Mouse (Mus musculus) layer of hippocampus, postnatal 10 days (tissue): ENCODE results near the gene Zmynd8. TPM values are rescaled to one million over a fixed set of nuclear protein-coding genes. Genes with fewer than 3 reads are reported as not detected.
A peak's percentile ranks its signal among the peaks of the same experiment; 100 is the strongest.
"Not testable (repeated sequence)": the region's sequence is repeated elsewhere in the genome, so short reads cannot be mapped to it uniquely, and the experiment has no call there.

Experiments
- DNase-seq, 2 experiments: peaks; one replicate each; pipeline ENCODE4 v3.0.0; 2021; ENCODE audit warnings: low spot score in 2 of 2
- total RNA-seq, 2 experiments: library from RNA; stranded (reverse); gene quantifications; 2 replicates each; pipeline ENCODE4 v1.2.3; 2021

Zmynd8 gene
- total RNA-seq, 2 experiments from 2014 or later, result 112 to 116 TPM

DNA sequence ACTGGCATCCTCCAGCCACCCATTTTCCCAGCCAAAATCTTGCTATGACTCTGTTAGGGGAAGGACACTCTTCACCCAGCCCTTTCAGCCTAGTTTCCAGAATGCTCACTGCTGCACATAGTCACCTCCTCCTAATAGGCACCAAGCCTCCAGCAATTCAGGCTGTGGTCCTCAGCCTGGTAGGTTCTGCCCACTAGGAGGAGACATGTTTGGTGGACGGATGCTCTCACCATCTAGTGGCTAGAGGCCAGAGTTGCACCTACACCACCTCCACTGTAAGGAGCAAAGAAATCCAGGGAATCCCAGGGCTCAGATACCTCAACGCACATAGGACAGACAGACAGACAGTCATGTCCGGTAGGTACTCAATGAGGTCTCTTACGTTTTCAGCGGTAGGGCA lies 87.3 kb downstream of the Zmynd8 start:
- peak; percentile 58 to 69 for DNase-seq

GRCm38 (mm10) chr2:165809901-165810477 lies 88.8 kb downstream of the Zmynd8 start:
- DNase-seq, result no peak

DNA sequence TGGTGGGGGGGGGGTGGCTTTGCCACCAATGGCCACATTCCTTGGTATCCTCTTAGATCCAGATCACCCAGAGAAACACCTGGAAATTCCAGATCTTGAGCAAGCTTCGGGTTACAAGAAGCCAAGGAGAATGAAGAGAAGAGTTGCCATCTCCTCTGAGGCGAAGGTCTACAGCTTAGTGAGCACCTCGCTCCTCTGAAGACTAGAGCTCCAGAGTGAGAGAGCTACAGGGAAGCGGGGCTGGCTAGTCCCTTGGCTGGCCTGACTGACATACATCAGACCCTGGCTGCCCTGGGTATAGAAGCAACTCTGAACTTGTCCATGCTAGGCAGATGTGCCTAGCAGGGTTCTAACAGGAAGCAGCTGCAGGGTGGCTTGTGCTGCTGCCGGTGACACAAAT lies 89.7 kb downstream of the Zmynd8 start:
- DNase-seq, result no peak

DNA sequence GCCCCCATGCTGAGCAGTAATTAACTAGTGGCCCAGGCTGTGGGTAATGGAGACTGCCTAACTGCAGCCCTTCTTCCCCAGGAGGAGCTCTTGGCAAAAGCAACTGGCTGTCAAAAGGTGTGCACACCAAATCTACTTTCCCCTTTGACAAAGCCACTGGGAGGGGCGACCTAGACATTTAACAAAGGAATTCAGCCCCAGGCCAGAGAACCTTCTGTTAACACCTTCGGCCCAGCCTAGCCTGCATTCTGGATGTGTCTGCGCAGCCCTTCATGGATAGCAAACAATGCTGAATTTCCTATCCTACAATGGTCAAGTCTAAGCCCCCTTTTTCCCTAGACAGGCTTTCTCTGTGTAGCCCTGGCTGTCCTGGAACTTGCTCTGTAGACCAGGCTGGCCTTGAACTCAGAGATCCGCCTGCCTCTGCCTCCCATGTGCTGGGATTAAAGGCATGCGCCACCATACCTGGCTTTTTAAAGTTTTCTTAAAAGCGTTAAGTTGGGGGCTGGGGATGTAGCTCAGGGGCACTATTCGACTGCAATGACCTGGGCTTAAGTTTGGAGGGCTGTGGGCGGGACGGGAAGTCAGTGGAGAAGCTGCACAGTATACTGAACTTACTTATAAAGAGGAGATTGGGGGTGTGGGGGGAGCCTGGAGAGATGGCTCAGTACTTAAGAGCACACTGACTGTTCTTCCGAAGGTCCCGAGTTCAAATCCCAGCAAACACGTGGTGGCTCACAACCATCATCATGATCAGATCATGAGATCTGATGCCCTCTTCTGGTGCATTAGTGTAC lies 90.4 kb downstream of the Zmynd8 start:
- no peak for DNase-seq

DNA sequence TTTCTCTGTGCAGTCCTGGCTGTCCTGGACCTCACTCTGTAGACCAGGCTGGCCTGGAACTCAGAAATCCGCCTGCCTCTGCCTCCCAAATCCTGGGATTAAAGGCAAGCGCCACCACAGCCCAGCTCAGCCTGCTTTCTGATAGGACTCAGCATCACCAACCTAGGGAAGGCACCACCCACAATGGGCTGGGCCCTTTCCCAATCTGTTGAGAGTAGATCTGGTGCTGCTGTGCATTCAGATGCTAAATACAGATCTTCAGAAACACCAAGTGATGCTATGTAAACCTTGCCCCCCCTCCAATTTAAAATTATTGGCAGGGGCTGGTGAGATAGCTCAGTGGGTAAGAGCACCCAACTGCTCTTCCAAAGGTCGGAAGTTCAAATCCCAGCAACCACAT lies 98.6 kb downstream of the Zmynd8 start:
- not testable (repeated sequence) for DNase-seq

DNA sequence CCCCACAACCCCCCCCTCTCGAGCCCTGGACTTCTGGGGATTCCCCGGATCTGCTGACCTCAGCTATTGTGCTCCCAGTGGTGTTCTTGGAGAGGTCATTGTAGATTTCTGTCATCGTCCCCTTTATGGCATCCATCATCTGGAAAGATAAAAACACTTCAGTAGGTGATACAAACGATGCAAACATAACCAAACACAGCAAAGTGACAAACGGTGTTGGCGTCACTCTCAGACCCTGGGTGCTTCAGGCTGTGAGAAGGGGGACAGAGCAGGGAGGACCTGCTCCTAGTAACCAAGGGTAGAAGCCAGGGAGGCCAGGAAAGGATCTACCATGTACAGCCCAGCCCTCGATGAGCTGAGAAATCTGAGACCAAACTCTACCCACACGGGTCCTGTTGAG lies 100.9 kb downstream of the Zmynd8 start:
- no peak for DNase-seq

DNA sequence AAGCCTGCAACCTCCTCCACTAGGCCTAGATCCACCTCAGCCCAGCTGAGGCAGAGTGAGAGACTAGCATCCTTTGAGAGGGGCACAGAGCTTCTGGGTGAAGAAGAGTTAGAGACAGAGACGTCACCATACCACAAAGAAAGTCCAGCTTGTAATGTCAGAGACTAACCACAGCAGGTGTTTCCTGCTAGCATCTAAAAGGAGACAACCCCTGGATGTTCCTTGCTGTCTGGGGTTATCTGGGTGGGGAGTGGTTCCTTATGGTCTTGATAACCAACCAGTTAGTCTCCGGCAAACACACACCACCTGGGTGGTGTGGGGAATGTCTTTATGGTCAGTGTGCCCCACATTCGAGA lies 105.6 kb downstream of the Zmynd8 start:
- DNase-seq, result no peak

- no peak for DNase-seq
Measured at GRCm38 (mm10) chr2:165792431-165793282, 106.2 kb downstream of the Zmynd8 start.

GRCm38 (mm10) chr2:165791657-165792056 lies 107.2 kb downstream of the Zmynd8 start:
- DNase-seq, result peak; percentile 69 to 75

DNA sequence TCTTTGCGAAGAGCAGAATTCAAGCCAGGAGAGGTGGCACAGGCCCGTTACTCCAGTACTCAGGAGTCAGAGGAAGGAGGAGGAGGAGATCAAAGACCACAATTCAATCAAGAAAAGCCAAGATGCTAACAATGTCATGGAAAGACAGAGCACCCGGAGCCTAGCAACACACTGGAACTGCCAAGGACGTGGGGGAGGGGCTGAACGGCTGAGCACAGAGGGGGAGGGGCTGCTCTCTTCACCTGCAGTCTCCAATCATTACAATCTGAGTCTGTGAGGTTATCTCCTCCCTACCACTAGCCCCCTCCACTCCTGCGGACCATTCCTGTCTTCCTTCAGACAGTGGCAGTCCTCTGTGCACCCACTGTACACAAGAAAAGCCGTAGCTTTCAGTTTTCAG lies 107.8 kb downstream of the Zmynd8 start:
- DNase-seq, result peak in 1 of 2 experiments; percentile 36

GRCm38 (mm10) chr2:165789667-165790066 lies 109.1 kb downstream of the Zmynd8 start:
- no peak for DNase-seq

DNA sequence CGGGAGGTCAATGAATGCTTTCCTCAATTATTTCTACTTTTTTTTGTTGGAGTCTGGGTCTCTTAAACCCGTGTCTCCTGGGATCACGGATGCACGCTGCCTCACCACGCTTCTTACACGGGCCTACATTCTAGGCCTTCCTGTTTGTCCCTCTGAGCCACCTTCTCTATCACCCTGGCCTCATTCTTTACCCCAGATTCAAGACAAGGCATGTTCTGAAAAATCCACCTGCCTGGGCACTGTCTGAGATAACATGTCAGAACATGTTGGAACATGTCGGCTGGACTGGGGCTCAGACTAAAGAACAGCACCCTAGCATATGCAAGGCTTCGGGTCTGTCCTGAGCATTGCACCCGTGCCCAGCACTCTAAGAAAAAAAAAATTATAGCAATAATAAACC lies 110.0 kb downstream of the Zmynd8 start:
- no peak for DNase-seq

GRCm38 (mm10) chr2:165788005-165788404 lies 110.8 kb downstream of the Zmynd8 start:
- peak; percentile 79 to 83 for DNase-seq

GRCm38 (mm10) chr2:165786467-165786866 lies 112.3 kb downstream of the Zmynd8 start:
- no peak for DNase-seq

DNA sequence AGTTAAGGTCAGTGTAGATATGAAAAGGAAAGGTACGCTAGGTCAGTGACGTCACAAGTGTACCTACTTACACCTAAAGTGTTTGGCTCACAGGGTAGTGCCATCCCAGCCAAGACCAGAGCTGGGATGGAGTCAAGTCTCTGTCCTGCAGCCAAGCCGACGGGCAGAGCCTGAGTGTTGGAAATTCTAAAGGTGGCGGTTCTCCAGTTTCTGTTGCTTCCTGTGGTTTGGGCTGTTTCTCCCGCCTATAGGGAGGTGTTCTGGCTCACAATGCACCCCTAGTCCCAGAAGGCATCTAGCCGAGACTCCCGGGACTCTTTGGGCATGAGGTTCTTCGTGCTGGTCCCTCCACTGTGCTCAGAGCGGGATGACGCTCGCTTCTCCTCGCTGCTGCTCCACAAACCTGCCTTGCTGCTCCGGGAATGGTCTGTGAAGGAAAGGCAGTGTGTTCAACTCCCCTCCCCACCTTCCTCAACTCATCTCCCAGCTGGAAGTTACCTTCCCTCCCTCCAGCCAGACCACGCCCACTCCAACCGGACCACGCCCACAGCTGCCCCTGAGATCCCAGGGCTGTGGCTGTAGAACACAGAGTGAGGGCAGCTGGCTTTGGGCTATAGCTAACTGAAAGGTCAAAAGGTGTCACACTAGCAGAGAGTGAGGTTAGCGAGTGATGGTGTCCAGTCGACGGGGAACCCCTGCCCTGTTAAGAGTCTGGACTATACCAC lies 113.3 kb downstream of the Zmynd8 start:
- no peak for DNase-seq

DNA sequence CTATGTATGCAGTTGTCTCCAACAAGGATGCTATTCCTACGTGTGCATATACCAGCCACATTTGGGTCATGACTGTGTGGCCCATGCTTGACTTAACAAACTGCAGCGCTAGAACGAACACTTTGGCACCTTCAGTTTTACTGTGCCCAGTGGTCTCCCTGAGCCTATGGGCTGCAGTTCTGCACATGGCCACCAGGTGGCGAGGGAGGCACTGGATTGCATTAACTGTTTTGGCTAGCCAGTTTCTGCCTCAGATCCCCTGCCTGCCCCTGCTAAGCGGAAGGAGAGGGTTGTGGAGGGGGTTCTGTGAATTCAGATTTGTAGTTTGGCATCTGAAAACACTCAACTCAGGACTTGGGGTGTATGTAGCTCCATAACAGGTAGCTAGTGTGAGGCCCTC lies 116.5 kb downstream of the Zmynd8 start:
- DNase-seq, result peak; percentile 90 to 92

GRCm38 (mm10) chr2:165778927-165779326 lies 119.9 kb downstream of the Zmynd8 start:
- peak; percentile 84 to 87 for DNase-seq

DNA sequence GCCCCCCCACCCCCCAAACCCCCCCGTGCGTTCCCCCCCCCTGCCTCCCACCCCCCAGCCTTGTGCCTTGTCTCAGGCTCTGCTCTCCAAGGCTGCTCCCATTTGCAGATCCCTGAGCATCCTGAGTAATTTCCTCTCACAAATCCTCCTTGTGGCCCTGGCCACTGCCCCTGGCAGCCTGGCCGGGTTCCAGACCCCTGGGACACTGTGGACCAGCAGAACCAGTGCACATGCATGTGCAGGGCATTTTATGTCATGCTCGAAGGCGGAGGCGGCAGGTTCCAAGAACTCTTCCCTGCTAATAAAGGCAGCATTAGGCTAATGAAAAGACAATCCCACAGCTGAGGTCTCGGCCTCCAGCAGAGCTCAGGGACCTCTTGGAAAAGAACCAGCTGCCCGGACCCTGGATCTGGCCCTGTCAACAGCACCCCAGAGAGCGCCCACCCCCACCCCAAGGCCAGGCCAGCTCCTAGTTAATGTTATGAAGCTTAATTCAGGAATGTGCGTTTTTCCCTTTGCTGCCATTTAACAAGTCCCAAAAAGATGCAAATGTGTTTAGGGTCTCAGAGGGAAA lies 129.4 kb downstream of the Zmynd8 start:
- DNase-seq, result no peak

- no peak for DNase-seq
Measured at GRCm38 (mm10) chr2:165768805-165769358, 129.9 kb downstream of the Zmynd8 start.

- no peak for DNase-seq
Measured at GRCm38 (mm10) chr2:165759421-165759985, 139.3 kb downstream of the Zmynd8 start.
